Comparison of ENCODE assay signal across 15 mouse cellular contexts in genomic region chr3:49807721-49808120, GRCm38 (mm10). TPM values are rescaled to one million over a fixed set of nuclear protein-coding genes. Genes with fewer than 3 reads are reported as not detected.
DNase-seq lines count a peak whose midpoint lies in the region; ATAC-seq and TF ChIP-seq lines count a peak whose summit lies in the region.
"Had no signal": no experiment of that assay in that cellular context is flagged by ENCODE, and none has a peak within 500 bp of the region (broad histone marks: within the 10 kb centered on the region; RNA-seq: fewer than 3 reads in every experiment).

No protein-coding gene starts in this region.

- no peak overlapping the region for H3K27ac ChIP-seq in embryonic facial prominence, embryonic 11.5 days (replicated peaks; ENCODE audit: low read depth, low read length)
- H3K27ac ChIP-seq in embryonic facial prominence, embryonic 10.5 days (replicated peaks): no peak overlapping the region
- peak overlapping the region; percentile 75; the same call in 1 of the 2 replicates for H3K27ac ChIP-seq in limb, embryonic 12.5 days
- no peak overlapping the region for H3K27ac ChIP-seq in limb, embryonic 10.5 days
- no peak overlapping the region for H3K27ac ChIP-seq in forebrain, embryonic 10.5 days
- H3K27ac ChIP-seq: hindbrain, embryonic 12.5 days; left cerebral cortex, adult 2 months; liver, embryonic 14.5 days had no signal

- WGBS in embryonic facial prominence, embryonic 11.5 days: 16% methylated on average over 5 of the region's 5 CpGs
- 25% methylated on average over 5 of the region's 5 CpGs for WGBS in embryonic facial prominence, embryonic 10.5 days
- WGBS in limb, embryonic 12.5 days: 16% methylated on average over 5 of the region's 5 CpGs
- 23% methylated on average over 5 of the region's 5 CpGs for WGBS in limb, embryonic 10.5 days
- 49% methylated on average over 5 of the region's 5 CpGs for WGBS in forebrain, embryonic 10.5 days

- TF ChIP-seq POLR2A in brain, embryonic 14.5 days (IDR thresholded peaks at IDR 0.05; ENCODE audit: borderline replicate concordance, extremely low read depth, insufficient read depth, insufficient read length, poor library complexity, severe bottlenecking): no peak

- no peaks in the 10 kb centered on the region for H3K4me1 ChIP-seq in embryonic facial prominence, embryonic 11.5 days (ENCODE audit: control insufficient read depth, insufficient read depth, low read length)
- peaks cover 13% of the 10 kb centered on the region for H3K4me1 ChIP-seq in embryonic facial prominence, embryonic 10.5 days
- H3K4me1 ChIP-seq in limb, embryonic 12.5 days (replicated peaks): peaks cover 20% of the 10 kb centered on the region; the same call in 1 of the 2 replicates
- peaks cover 25% of the 10 kb centered on the region for H3K4me1 ChIP-seq in limb, embryonic 10.5 days
- peaks cover 8% of the 10 kb centered on the region; the same call in 1 of the 2 replicates for H3K4me1 ChIP-seq in forebrain, embryonic 10.5 days
- H3K4me1 ChIP-seq: hindbrain, embryonic 12.5 days had no signal

- H3K9me3 ChIP-seq in embryonic facial prominence, embryonic 11.5 days (replicated peaks; ENCODE audit: control insufficient read depth, low read length): no peaks in the 10 kb centered on the region
- no peaks in the 10 kb centered on the region for H3K9me3 ChIP-seq in embryonic facial prominence, embryonic 10.5 days
- H3K9me3 ChIP-seq in limb, embryonic 12.5 days: peaks cover 3% of the 10 kb centered on the region; the same call in 1 of the 2 replicates
- H3K9me3 ChIP-seq in limb, embryonic 10.5 days (replicated peaks): no peaks in the 10 kb centered on the region
- H3K9me3 ChIP-seq in forebrain, embryonic 10.5 days: no peaks in the 10 kb centered on the region
- H3K9me3 ChIP-seq: hindbrain, embryonic 12.5 days had no signal

- no peaks in the 10 kb centered on the region for H3K27me3 ChIP-seq in embryonic facial prominence, embryonic 11.5 days (ENCODE audit: control insufficient read depth, insufficient read depth, low read length)
- H3K27me3 ChIP-seq in embryonic facial prominence, embryonic 10.5 days (replicated peaks; ENCODE audit: low read depth, poor library complexity, severe bottlenecking): no peaks in the 10 kb centered on the region
- no peaks in the 10 kb centered on the region for H3K27me3 ChIP-seq in limb, embryonic 12.5 days
- no peaks in the 10 kb centered on the region for H3K27me3 ChIP-seq in limb, embryonic 10.5 days (ENCODE audit: low read depth, poor library complexity, severe bottlenecking)
- H3K27me3 ChIP-seq in forebrain, embryonic 10.5 days (ENCODE audit: poor library complexity, severe bottlenecking): no peaks in the 10 kb centered on the region
- H3K27me3 ChIP-seq: hindbrain, embryonic 12.5 days had no signal

- H3K4me2 ChIP-seq in embryonic facial prominence, embryonic 11.5 days (ENCODE audit: low read depth, low read length): no peak overlapping the region
- no peak overlapping the region for H3K4me2 ChIP-seq in limb, embryonic 12.5 days
- H3K4me2 ChIP-seq: hindbrain, embryonic 12.5 days had no signal

- ATAC-seq in embryonic facial prominence, embryonic 11.5 days (replicated peaks; ENCODE audit: insufficient number of reproducible peaks, low FRiP score, low TSS enrichment, low read depth): no peak
- ATAC-seq in limb, embryonic 12.5 days (ENCODE audit: insufficient number of reproducible peaks, insufficient read depth, low FRiP score, low TSS enrichment, low read depth): no peak
- ATAC-seq: midbrain, embryonic 16.5 days had no signal

- H3K9ac ChIP-seq in embryonic facial prominence, embryonic 11.5 days (replicated peaks; ENCODE audit: low read length): no peak overlapping the region
- H3K9ac ChIP-seq in limb, embryonic 12.5 days (replicated peaks): no peak overlapping the region
- H3K9ac ChIP-seq: hindbrain, embryonic 12.5 days; liver, embryonic 14.5 days had no signal

- no peaks in the 10 kb centered on the region for H3K36me3 ChIP-seq in embryonic facial prominence, embryonic 11.5 days (replicated peaks; ENCODE audit: control insufficient read depth, insufficient read depth, low read depth, low read length)
- no peaks in the 10 kb centered on the region for H3K36me3 ChIP-seq in embryonic facial prominence, embryonic 10.5 days (replicated peaks)
- no peaks in the 10 kb centered on the region for H3K36me3 ChIP-seq in limb, embryonic 12.5 days
- H3K36me3 ChIP-seq in limb, embryonic 10.5 days: no peaks in the 10 kb centered on the region
- no peaks in the 10 kb centered on the region for H3K36me3 ChIP-seq in forebrain, embryonic 10.5 days (replicated peaks)
- H3K36me3 ChIP-seq: hindbrain, embryonic 12.5 days had no signal

- DNase-seq in embryonic facial prominence, embryonic 11.5 days (ENCODE audit: low spot score): peak; percentile 64
- no peak for DNase-seq in embryonic facial prominence, embryonic 10.5 days (ENCODE audit: low spot score)
- no peak for DNase-seq in limb, embryonic 10.5 days (ENCODE audit: low spot score)
- peak; percentile 47 for DNase-seq in brain, embryonic 14.5 days (ENCODE audit: low read depth)
- peak; percentile 39 for DNase-seq in hindlimb bud, embryonic 11.5 days (ENCODE audit: extremely low spot score, low read depth, low spot score)
- DNase-seq in forebrain, embryonic 10.5 days (ENCODE audit: extremely low spot score, low spot score): no peak
- no peak for DNase-seq in frontal cortex, postnatal 36 days (ENCODE audit: low spot score in 2 of 2)
- DNase-seq: cerebellum, postnatal 25 days; right cerebral cortex, postnatal 25 days; thymus, adult 18-20 months had no signal

- no peak for TF ChIP-seq CTCF in brain, embryonic 14.5 days (IDR thresholded peaks at IDR 0.05; ENCODE audit: borderline replicate concordance, extremely low read depth, insufficient read depth, insufficient read length)

- no peak overlapping the region for H3K4me3 ChIP-seq in embryonic facial prominence, embryonic 11.5 days (ENCODE audit: low read depth, low read length)
- no peak overlapping the region for H3K4me3 ChIP-seq in embryonic facial prominence, embryonic 10.5 days
- H3K4me3 ChIP-seq in limb, embryonic 12.5 days (replicated peaks): no peak overlapping the region
- no peak overlapping the region for H3K4me3 ChIP-seq in limb, embryonic 10.5 days
- no peak overlapping the region for H3K4me3 ChIP-seq in forebrain, embryonic 10.5 days
- H3K4me3 ChIP-seq: hindbrain, embryonic 12.5 days; left cerebral cortex, adult 2 months had no signal

RNA-seq across cellular contexts. Expression of gene Pcdh18, which starts 50.6 kb away (rescaled TPM):
- polyA plus RNA-seq in embryonic facial prominence, embryonic 11.5 days (2014; fragmentation: Nextera tagmentation; extraction: Ambion mirVana): 137 and 143 TPM in 2 replicates
- polyA plus RNA-seq in embryonic facial prominence, embryonic 10.5 days (2016; fragmentation: Nextera tagmentation; extraction: Ambion mirVana): 73.7 and 82.8 TPM in 2 replicates
- 187 TPM in 2 replicates for polyA plus RNA-seq in limb, embryonic 12.5 days (2016; fragmentation: Nextera tagmentation; extraction: Ambion mirVana)
- 82.3 and 114 TPM in 2 replicates for polyA plus RNA-seq in limb, embryonic 10.5 days (2016; fragmentation: Nextera tagmentation; extraction: Ambion mirVana)
- 18.8 and 25.5 TPM in 2 replicates for polyA plus RNA-seq in brain, embryonic 14.5 days (2012; rRNA removed)
- polyA plus RNA-seq in forebrain, embryonic 10.5 days (2016; fragmentation: Nextera tagmentation; extraction: Ambion mirVana): 57.9 and 59.5 TPM in 2 replicates

Comparison
In these comparisons a context has a peak if more than half of its experiments do, and no peak if none do; other contexts are left out.
1. DNase-seq: peak in embryonic facial prominence, embryonic 11.5 days (single experiment), brain, embryonic 14.5 days (single experiment) and hindlimb bud, embryonic 11.5 days (single experiment); none in embryonic facial prominence, embryonic 10.5 days (single experiment), limb, embryonic 10.5 days (single experiment), forebrain, embryonic 10.5 days (single experiment) and frontal cortex, postnatal 36 days (0 of 2).